Mouse (Mus musculus) cortical plate, adult 2 months (tissue): ENCODE measurements around the gene Mertk. TPM values are rescaled to one million over a fixed set of nuclear protein-coding genes. Genes with fewer than 3 reads are reported as not detected.
A peak's percentile ranks its signal among the peaks of the same experiment; 100 is the strongest.
"Not testable (repeated sequence)": the region's sequence is repeated elsewhere in the genome, so short reads cannot be mapped to it uniquely, and the experiment has no call there.

ENCODE experiments used
- H3K27ac ChIP-seq: fragments of 200-500 bp; 2 replicates; pipeline ENCODE4 v1.5.1; 2012; ENCODE audit warnings: low read length, control low read depth, inconsistent platforms; ENCODE audit not compliant: insufficient read depth
- H3K4me1 ChIP-seq: fragments of 200-500 bp; 2 replicates; pipeline ENCODE4 v1.6.1; 2011; ENCODE audit warnings: low read length; ENCODE audit not compliant: control insufficient read depth, insufficient read depth
- H3K4me3 ChIP-seq: fragments of 200-500 bp; 2 replicates; pipeline ENCODE4 v1.5.1; 2011; ENCODE audit warnings: mild to moderate bottlenecking, low read length, control low read depth; ENCODE audit not compliant: insufficient read depth
- CTCF ChIP-seq: fragments of 200-500 bp; IDR thresholded peaks from 2 replicates; pipeline ENCODE4 v1.5.1; 2011; ENCODE audit warnings: mild to moderate bottlenecking, control low read depth, low read length; ENCODE audit not compliant: insufficient read depth; ENCODE audit errors: extremely low read depth
- POLR2A ChIP-seq: fragments of 200-500 bp; IDR thresholded peaks from 2 replicates; pipeline ENCODE4 v1.6.1; 2011; ENCODE audit warnings: mild to moderate bottlenecking, low read length, control low read depth; ENCODE audit not compliant: insufficient read depth; ENCODE audit errors: extremely low read depth
- polyA plus RNA-seq: library from polyadenylated mRNA; depleted of rRNA; stranded (reverse); fragments of >200 nt; gene quantifications from 2 replicates; pipeline ENCODE4 v1.2.3, GENCODE M21; 2012; rRNA removed

Mertk gene
- polyA plus RNA-seq, result 17.9 and 21.3 TPM in 2 replicates

GRCm38 (mm10) chr2:128698693-128699181 is at the start of gene Mertk:
TSS of gene Mertk (plus strand) at chr2:128698956.
- no peak for TF ChIP-seq CTCF
- peak; percentile 76 for TF ChIP-seq POLR2A
- peak within 1 kb of the TSS; percentile 48 for H3K4me3 ChIP-seq
- no peaks in the 10 kb centered on the region for H3K4me1 ChIP-seq
- peak within 1 kb of the TSS; percentile 82 for H3K27ac ChIP-seq

GRCm38 (mm10) chr2:128680661-128681060 is 18.1 kb upstream of the Mertk start:
- no peak overlapping the region for H3K27ac ChIP-seq
- no peak overlapping the region for H3K4me3 ChIP-seq
- H3K4me1 ChIP-seq, result no peaks in the 10 kb centered on the region; the same call in 1 of the 2 replicates
- TF ChIP-seq CTCF (no peak), POLR2A (no peak)

- Histone ChIP-seq H3K4me3 (peak within 1 kb of the TSS; percentile 71), H3K4me1 (peaks cover 4% of the 10 kb centered on the region; the same call in 1 of the 2 replicates), H3K27ac (peak within 1 kb of the TSS; percentile 79; the same call in 1 of the 2 replicates)
- TF ChIP-seq POLR2A, result peak; percentile 84
- TF ChIP-seq CTCF, result no peak
Measured at GRCm38 (mm10) chr2:128686921-128687557, 11.7 kb upstream of the Mertk start, which contains the start of gene Anapc1. TSS of gene Anapc1 (minus strand) at chr2:128687391.

- TF ChIP-seq CTCF, result no peak
- TF ChIP-seq POLR2A, result no peak
- peaks cover 4% of the 10 kb centered on the region; the same call in 1 of the 2 replicates for H3K4me1 ChIP-seq
- peak overlapping the region; percentile 71 for H3K4me3 ChIP-seq
- peak overlapping the region; percentile 79; the same call in 1 of the 2 replicates for H3K27ac ChIP-seq
Measured at GRCm38 (mm10) chr2:128687558-128688120, 11.1 kb upstream of the Mertk start.

- no peak for TF ChIP-seq CTCF
- TF ChIP-seq POLR2A, result no peak
- Histone ChIP-seq H3K4me1 (no peaks in the 10 kb centered on the region), H3K27ac (no peak overlapping the region), H3K4me3 (no peak overlapping the region)
Measured at GRCm38 (mm10) chr2:128692336-128692735, 6.4 kb upstream of the Mertk start.

DNA sequence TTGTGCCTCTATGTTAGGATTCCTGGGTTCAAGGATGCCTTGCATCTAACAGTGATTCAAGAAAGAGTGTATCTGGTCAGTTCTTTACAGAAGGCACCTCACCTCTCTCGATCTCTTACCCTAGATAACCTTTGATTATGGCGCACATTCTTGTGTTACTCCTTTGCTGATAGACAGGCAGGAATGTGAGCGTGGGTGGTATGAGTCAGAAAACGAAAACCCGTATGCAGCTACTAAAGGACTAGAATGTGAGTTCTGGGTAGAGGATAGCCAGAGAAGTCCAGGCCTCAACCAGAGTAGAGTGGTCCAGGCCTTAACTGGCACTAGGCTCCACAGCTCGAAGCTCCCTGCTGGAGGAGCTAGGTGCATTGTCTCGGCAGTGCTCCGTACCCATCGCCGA is 6.0 kb upstream of the Mertk start:
- H3K4me1 ChIP-seq, result no peaks in the 10 kb centered on the region
- H3K27ac ChIP-seq, result no peak overlapping the region
- H3K4me3 ChIP-seq, result no peak overlapping the region
- TF ChIP-seq CTCF (no peak), POLR2A (no peak)

DNA sequence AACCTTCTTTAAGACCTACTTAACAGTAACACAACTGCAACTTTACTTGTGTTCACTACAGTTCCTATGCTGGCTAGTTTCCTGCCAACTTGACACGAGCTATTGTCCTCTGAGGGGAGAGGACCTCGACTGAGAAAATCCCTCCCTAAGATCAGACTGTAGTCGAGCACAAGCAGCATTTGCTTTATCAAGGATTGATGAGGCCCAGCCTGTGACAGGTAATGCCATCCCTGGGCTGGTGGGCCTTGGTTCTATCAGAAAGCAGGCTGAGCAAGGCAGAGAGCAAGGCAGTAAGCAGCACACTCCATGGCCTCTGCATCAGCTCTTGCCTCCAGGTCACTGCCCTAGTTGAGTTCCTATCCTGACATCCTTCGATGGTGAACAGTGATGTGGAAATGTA is 5.5 kb upstream of the Mertk start:
- Histone ChIP-seq H3K4me3 (no peak overlapping the region), H3K27ac (no peak overlapping the region), H3K4me1 (no peaks in the 10 kb centered on the region)
- TF ChIP-seq POLR2A, result no peak
- TF ChIP-seq CTCF, result no peak

DNA sequence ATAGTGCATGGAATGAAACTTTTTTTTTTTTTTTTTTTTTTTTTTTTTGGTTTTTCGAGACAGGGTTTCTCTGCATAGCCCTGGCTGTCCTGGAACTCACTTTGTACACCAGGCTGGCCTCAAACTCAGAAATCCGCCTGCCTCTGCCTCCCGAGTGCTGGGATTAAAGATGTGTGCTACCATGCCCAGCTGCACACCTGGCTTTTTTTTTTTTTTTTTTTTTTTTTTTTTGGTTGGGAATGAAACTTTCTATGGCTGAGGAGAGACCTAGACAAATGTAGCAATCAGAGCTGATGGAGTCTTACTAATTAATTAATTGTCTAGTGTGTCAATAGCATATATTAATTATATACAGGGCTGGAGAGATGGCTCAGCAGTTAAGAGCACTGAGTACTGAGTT is 4.9 kb upstream of the Mertk start:
- not testable (repeated sequence) for H3K4me1 ChIP-seq, H3K4me3 ChIP-seq, H3K27ac ChIP-seq

GRCm38 (mm10) chr2:128694548-128694947 is 4.2 kb upstream of the Mertk start:
- no peak for TF ChIP-seq POLR2A
- TF ChIP-seq CTCF, result no peak
- no peak overlapping the region for H3K4me3 ChIP-seq

GRCm38 (mm10) chr2:128696426-128696825 is 2.3 kb upstream of the Mertk start:
- Histone ChIP-seq H3K4me1 (no peaks in the 10 kb centered on the region), H3K4me3 (no peak overlapping the region), H3K27ac (no peak overlapping the region)
- no peak for TF ChIP-seq CTCF
- TF ChIP-seq POLR2A, result no peak

More at GRCm38 (mm10) chr2:128694548-128694947, 4.2 kb upstream of the Mertk start:
- H3K27ac ChIP-seq, result no peak overlapping the region
- H3K4me1 ChIP-seq, result no peaks in the 10 kb centered on the region

- no peak overlapping the region for H3K4me3 ChIP-seq
- H3K27ac ChIP-seq, result no peak overlapping the region
- H3K4me1 ChIP-seq, result no peaks in the 10 kb centered on the region
- TF ChIP-seq CTCF (no peak), POLR2A (no peak)
Measured at GRCm38 (mm10) chr2:128697047-128697446, 1.7 kb upstream of the Mertk start.
